Mouse (Mus musculus) spleen, adult 2 months (tissue): ENCODE measurements around the gene Lztr1.

Source experiments
- CTCF ChIP-seq: fragments of 200-500 bp; IDR thresholded peaks from 2 replicates; pipeline ENCODE4 v1.5.1; 2011; ENCODE audit warnings: mild to moderate bottlenecking, inconsistent platforms; ENCODE audit not compliant: insufficient read depth, insufficient read length, insufficient replicate concordance; ENCODE audit errors: extremely low read depth
- POLR2A ChIP-seq: fragments of 200-500 bp; IDR thresholded peaks from 2 replicates; pipeline ENCODE4 v1.6.1; 2011; ENCODE audit warnings: low read depth, low read length, inconsistent platforms

- TF ChIP-seq POLR2A (no peak), CTCF (no peak)
Measured at GRCm38 (mm10) chr16:17561751-17562208, 53.3 kb downstream of the Lztr1 start, which contains the start of gene P2rx6.
